Mouse (Mus musculus): ENCODE results near the gene Aes. TPM values are rescaled to one million over a fixed set of nuclear protein-coding genes. Genes with fewer than 3 reads are reported as not detected.

Aes gene
- polyA plus RNA-seq, 1 experiment, result 3,125 TPM

GRCm38 (mm10) chr10:81556282-81556681, 3.0 kb upstream of the Aes start:
- Histone ChIP-seq H3K27ac (ENCODE audit: control insufficient read depth, insufficient read depth, low read length) (no peak overlapping the region), H3K36me3 (ENCODE audit: control insufficient read depth, insufficient read depth, low read length) (no peaks in the 10 kb centered on the region), H3K4me3 (ENCODE audit: control insufficient read depth, insufficient read depth, low read length) (no peak overlapping the region), H3K4me1 (replicated peaks; ENCODE audit: control insufficient read depth, insufficient read depth, low read length) (peaks cover 21% of the 10 kb centered on the region), H3K27me3 (ENCODE audit: control insufficient read depth, insufficient read depth, low read length) (no peaks in the 10 kb centered on the region)
- DNase-seq, result no peak
- TF ChIP-seq CTCF (IDR thresholded peaks at IDR 0.05; ENCODE audit: borderline replicate concordance, control insufficient read depth, extremely low read depth, insufficient read depth, low read length, poor library complexity) (0 out of 2 replicates have a peak, but pooled peaks have one; percentile 34), POLR2A (IDR thresholded peaks at IDR 0.05; ENCODE audit: control insufficient read depth, extremely low read depth, insufficient read depth, low read length, poor library complexity) (no peak)
- 87% methylated on average over 3 of the region's 3 CpGs for WGBS

DNA sequence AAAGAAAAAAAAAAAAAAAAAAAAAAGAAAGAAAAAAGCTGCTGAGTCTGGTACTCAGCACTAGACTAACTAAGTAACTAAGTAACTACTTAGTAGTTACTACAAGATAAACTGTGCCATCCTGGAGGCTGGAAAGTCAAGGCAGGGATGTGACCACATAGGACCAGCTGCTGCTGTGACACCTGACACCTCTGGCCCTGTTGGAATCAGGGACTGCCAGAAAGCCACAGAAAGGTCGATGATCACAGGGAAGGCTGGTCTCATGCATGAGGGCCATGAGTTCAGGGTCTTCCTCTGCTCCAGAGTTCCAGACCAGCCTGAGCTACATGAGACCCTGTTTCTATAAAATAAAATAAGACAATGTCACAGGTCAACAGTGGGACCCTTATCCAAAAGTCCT, 1.8 kb upstream of the Aes start:
- H3K4me3 ChIP-seq (ENCODE audit: control insufficient read depth, insufficient read depth, low read length), result no peak overlapping the region
- 41% methylated on average over 1 of the region's 1 CpGs for WGBS
- no peak overlapping the region for H3K27ac ChIP-seq (ENCODE audit: control insufficient read depth, insufficient read depth, low read length)
- H3K27me3 ChIP-seq (ENCODE audit: control insufficient read depth, insufficient read depth, low read length), result no peaks in the 10 kb centered on the region
- peaks cover 10% of the 10 kb centered on the region; the same call in 1 of the 2 replicates for H3K36me3 ChIP-seq (ENCODE audit: control insufficient read depth, insufficient read depth, low read length)
- H3K4me1 ChIP-seq (replicated peaks; ENCODE audit: control insufficient read depth, insufficient read depth, low read length), result peaks cover 25% of the 10 kb centered on the region
- no peak for DNase-seq
- TF ChIP-seq POLR2A (IDR thresholded peaks at IDR 0.05; ENCODE audit: control insufficient read depth, extremely low read depth, insufficient read depth, low read length, poor library complexity), result no peak
- no peak for TF ChIP-seq CTCF (IDR thresholded peaks at IDR 0.05; ENCODE audit: borderline replicate concordance, control insufficient read depth, extremely low read depth, insufficient read depth, low read length, poor library complexity)

- peak overlapping the region; percentile 90 for H3K4me3 ChIP-seq (ENCODE audit: control insufficient read depth, insufficient read depth, low read length)
- WGBS, result under 1% methylated on average over 36 of the region's 36 CpGs
- peaks cover 44% of the 10 kb centered on the region for H3K4me1 ChIP-seq (replicated peaks; ENCODE audit: control insufficient read depth, insufficient read depth, low read length)
- no peaks in the 10 kb centered on the region for H3K27me3 ChIP-seq (ENCODE audit: control insufficient read depth, insufficient read depth, low read length)
- 0 out of 2 replicates have a peak, but pooled peaks have one; percentile 43 for TF ChIP-seq CTCF (IDR thresholded peaks at IDR 0.05; ENCODE audit: borderline replicate concordance, control insufficient read depth, extremely low read depth, insufficient read depth, low read length, poor library complexity)
- TF ChIP-seq POLR2A (IDR thresholded peaks at IDR 0.05; ENCODE audit: control insufficient read depth, extremely low read depth, insufficient read depth, low read length, poor library complexity), result peak; percentile 55; the same call in 1 of the 2 replicates
- peak overlapping the region; percentile 92 for H3K27ac ChIP-seq (ENCODE audit: control insufficient read depth, insufficient read depth, low read length)
- peaks cover 25% of the 10 kb centered on the region for H3K36me3 ChIP-seq (ENCODE audit: control insufficient read depth, insufficient read depth, low read length)
- DNase-seq, result peak; percentile 86
Observed at GRCm38 (mm10) chr10:81559627-81560539, 595 bp downstream of the Aes start.

DNA sequence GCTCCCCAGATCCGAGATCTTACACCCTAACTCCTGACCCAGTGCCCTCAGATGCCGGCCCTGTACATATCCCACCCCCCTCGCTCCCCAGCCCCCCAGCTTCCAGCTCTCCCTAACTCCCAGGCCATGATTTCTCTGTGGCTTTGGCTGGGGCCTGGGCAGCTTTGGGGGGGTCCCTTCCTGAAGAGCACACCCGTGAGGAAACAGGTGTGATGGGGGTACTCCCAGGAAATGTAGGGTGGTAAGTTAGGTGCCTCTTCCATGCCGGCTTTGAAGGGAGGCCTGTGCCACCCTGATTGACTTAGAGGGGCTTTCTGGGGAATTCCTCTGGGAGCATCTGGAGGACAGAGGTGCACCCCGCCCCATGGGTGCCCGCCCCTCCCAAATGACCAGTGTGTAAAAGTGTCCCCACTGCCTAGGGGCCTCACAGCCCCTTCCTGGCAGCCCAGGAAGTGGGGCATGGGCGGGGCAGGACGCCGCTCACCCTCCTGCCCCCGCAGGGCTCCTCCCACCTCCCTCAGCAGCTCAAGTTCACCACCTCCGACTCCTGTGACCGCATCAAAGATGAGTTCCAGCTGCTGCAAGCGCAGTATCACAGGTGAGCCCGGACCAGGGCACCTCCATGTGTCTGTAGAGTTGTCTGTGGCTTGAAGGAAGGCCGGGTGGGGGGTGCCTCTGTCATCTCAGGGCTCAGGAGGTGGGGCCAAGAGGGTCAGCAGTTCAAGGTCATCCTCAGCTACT, 1.6 kb downstream of the Aes start:
- under 1% methylated on average over 16 of the region's 16 CpGs for whole genome bisulfite sequencing
- peak; percentile 56 for TF ChIP-seq POLR2A (IDR thresholded peaks at IDR 0.05; ENCODE audit: control insufficient read depth, extremely low read depth, insufficient read depth, low read length, poor library complexity)
- TF ChIP-seq CTCF (IDR thresholded peaks at IDR 0.05; ENCODE audit: borderline replicate concordance, control insufficient read depth, extremely low read depth, insufficient read depth, low read length, poor library complexity), result no peak
- peak overlapping the region; percentile 90 for H3K4me3 ChIP-seq (ENCODE audit: control insufficient read depth, insufficient read depth, low read length)
- H3K4me1 ChIP-seq (replicated peaks; ENCODE audit: control insufficient read depth, insufficient read depth, low read length), result peaks cover 50% of the 10 kb centered on the region
- H3K27ac ChIP-seq (ENCODE audit: control insufficient read depth, insufficient read depth, low read length), result peak overlapping the region; percentile 92
- H3K36me3 ChIP-seq (ENCODE audit: control insufficient read depth, insufficient read depth, low read length), result peaks cover 34% of the 10 kb centered on the region
- DNase-seq, result peak; percentile 94
- H3K27me3 ChIP-seq (ENCODE audit: control insufficient read depth, insufficient read depth, low read length), result no peaks in the 10 kb centered on the region

GRCm38 (mm10) chr10:81562411-81562810, 3.1 kb downstream of the Aes start:
- H3K4me3 ChIP-seq (ENCODE audit: control insufficient read depth, insufficient read depth, low read length), result no peak overlapping the region
- no peak overlapping the region for H3K27ac ChIP-seq (ENCODE audit: control insufficient read depth, insufficient read depth, low read length)
- 97% methylated on average over 6 of the region's 6 CpGs for WGBS
- peaks cover 40% of the 10 kb centered on the region for H3K36me3 ChIP-seq (ENCODE audit: control insufficient read depth, insufficient read depth, low read length)
- H3K27me3 ChIP-seq (ENCODE audit: control insufficient read depth, insufficient read depth, low read length), result no peaks in the 10 kb centered on the region
- TF ChIP-seq POLR2A (IDR thresholded peaks at IDR 0.05; ENCODE audit: control insufficient read depth, extremely low read depth, insufficient read depth, low read length, poor library complexity) (no peak), CTCF (IDR thresholded peaks at IDR 0.05; ENCODE audit: borderline replicate concordance, control insufficient read depth, extremely low read depth, insufficient read depth, low read length, poor library complexity) (no peak)
- peak; percentile 11 for DNase-seq
- peaks cover 62% of the 10 kb centered on the region for H3K4me1 ChIP-seq (replicated peaks; ENCODE audit: control insufficient read depth, insufficient read depth, low read length)

DNA sequence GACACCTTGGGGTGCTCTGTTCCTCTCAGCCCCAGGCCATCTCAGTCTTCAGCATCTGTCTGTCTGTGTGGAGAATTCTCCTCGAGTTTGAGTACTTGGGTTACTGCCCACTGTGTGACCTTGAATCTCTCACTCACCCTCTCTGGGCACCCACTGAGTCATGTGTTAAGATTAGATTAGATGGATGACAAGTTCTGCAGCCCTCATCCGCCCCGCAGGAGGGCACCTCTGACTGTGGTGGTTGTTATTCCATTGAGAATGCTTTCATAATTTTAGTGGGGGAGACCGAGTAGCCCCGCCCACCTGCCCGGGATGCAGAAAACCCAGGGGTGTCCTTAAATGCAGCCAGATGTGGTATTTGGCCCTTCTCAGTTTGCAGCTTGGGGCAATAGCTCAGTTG, 4.2 kb downstream of the Aes start:
- DNase-seq, result peak; percentile 14
- Histone ChIP-seq H3K27ac (ENCODE audit: control insufficient read depth, insufficient read depth, low read length) (no peak overlapping the region), H3K27me3 (ENCODE audit: control insufficient read depth, insufficient read depth, low read length) (no peaks in the 10 kb centered on the region), H3K4me3 (ENCODE audit: control insufficient read depth, insufficient read depth, low read length) (no peak overlapping the region), H3K4me1 (replicated peaks; ENCODE audit: control insufficient read depth, insufficient read depth, low read length) (peaks cover 71% of the 10 kb centered on the region), H3K36me3 (ENCODE audit: control insufficient read depth, insufficient read depth, low read length) (peaks cover 40% of the 10 kb centered on the region)
- 88% methylated on average over 6 of the region's 6 CpGs for WGBS
- TF ChIP-seq CTCF (IDR thresholded peaks at IDR 0.05; ENCODE audit: borderline replicate concordance, control insufficient read depth, extremely low read depth, insufficient read depth, low read length, poor library complexity), result no peak
- no peak for TF ChIP-seq POLR2A (IDR thresholded peaks at IDR 0.05; ENCODE audit: control insufficient read depth, extremely low read depth, insufficient read depth, low read length, poor library complexity)

Measured in thymus, adult 2 months (tissue).